Mouse (Mus musculus) layer of hippocampus, adult 9-10 months (tissue): ENCODE data around the gene Trip10.

Source experiments
- DNase-seq: peaks from one replicate; pipeline ENCODE4 v3.0.0; 2022; ENCODE audit warnings: low spot score

Trip10 gene

GRCm38 (mm10) chr17:57249186-57250181, at the start of gene Trip10:
Gene Trip10 (plus strand): TSS chr17:57249455.
- DNase-seq: peak; percentile 59

DNA sequence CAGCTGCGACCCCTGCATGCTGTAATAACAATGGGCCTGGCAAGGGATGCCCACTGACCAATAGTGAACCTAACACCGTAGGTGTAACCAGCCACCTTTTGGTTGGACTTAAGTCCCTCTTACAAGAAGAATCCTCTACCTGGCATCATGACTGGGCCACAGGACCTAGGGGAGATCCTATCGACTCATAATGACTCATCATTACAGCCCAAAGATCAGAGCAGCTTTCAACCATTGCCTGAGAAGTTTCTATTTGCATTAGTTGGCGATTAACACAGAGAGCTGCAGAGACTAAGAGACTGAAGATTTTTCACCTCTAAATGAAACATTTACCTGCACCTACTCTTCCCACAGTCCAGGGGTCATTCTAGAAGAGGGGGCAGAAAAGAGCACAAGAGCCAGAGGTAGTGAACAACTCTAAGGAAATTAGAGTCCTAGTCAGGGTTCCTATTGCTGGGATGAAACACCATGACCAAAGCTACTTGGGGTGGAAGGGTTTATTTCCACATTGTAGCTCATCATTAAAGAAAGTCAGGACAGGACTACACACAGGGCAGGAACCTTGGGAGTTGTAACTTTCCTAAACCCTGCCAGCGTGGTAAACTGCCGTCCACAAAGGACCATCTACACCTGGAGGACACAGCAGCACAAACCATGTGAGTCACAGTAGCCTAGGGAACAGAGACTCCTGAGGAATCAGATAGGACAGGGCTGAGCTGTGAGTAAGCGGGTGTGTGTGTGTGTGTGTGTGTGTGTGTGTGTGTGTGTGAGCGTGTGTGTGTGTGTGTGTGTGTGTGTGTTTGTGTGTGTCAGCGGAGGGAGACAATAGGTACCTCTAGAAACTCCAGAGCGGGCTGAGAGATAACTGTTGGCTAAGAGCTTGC, 47.2 kb upstream of the Trip10 start:
- DNase-seq: no peak

DNA sequence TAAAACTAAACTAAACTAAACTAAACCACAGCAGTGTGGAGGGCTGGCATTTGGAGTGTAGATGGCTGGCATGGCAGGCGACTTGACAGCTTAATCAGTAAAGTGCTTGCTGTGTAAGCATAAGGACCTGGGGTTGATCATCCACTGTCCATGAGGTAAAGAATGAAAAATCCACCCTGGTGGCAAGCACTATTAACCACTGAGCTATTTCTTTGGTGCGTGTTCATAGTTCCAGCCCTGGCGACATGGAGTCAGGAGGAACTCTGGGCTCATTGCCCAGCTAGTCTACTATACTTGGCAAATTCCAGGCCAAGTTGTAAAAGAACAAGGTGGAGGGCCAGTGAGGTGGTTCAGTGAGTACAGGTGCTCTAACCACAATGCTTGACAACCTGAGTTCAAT, 41.3 kb upstream of the Trip10 start:
- no peak for DNase-seq

- no peak for DNase-seq
Observed at GRCm38 (mm10) chr17:57209330-57209729, 39.9 kb upstream of the Trip10 start.

GRCm38 (mm10) chr17:57211501-57211900, 37.8 kb upstream of the Trip10 start:
- DNase-seq: no peak

DNA sequence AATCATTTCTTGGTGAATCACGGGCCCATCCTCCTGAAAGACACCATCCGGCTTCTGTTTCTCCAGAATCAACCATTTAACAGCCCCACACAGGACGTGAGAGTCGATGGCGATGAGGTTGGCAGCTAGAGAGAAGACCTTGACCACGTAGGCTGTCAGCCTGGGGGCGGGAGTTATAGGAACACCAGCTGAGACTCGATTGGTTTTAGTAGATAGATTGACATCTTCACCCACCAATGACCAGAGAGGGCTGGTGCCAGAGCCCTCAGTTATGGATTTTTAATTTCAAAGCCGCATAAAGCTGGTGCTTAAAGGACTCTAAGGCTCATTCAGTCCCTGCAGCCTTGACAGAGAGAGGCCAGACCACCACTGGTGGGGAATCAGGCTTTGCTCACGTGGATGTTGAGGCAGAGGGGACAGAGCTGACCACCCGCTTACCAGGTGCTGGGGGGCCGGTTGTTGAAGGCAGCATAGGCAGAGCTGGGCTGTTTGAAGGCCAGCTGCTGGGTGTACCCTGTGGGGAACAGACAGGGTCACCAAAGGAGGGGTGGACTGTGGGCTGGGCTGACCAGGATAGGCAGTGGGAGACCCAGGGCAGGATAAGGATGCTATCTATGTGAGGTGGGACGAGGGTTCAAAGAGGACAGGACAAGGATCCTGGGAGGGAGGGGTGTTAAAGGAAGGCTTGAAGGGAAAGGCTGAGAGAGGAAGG, 34.4 kb upstream of the Trip10 start:
- no peak for DNase-seq

DNA sequence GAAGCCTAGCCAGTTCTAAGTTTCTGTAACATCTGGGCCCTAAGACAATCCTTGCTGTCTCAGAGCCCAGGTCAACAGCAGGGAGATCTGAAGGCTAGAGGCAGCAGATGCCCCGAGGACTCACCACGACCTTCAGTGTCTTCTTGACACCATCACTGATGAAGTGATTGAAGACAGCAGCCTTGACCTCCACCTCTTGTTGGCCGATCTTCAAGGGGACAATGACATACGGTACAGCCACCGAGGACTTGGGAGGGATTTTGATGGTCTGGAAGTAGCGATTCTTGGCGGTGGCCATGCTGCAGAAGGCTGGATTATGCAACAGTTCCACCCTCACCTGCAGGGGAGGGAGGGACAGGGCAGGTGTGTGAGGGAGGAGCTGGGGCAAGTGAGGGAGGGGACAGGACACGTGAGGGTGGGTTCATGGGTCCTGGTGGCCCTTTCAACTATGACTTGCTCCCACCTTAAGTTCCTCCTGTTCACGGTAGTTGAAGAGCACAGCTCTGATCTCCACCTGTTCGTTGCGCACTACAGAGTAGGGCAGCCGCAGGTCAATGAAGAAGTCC, 30.8 kb upstream of the Trip10 start:
- DNase-seq: no peak

DNA sequence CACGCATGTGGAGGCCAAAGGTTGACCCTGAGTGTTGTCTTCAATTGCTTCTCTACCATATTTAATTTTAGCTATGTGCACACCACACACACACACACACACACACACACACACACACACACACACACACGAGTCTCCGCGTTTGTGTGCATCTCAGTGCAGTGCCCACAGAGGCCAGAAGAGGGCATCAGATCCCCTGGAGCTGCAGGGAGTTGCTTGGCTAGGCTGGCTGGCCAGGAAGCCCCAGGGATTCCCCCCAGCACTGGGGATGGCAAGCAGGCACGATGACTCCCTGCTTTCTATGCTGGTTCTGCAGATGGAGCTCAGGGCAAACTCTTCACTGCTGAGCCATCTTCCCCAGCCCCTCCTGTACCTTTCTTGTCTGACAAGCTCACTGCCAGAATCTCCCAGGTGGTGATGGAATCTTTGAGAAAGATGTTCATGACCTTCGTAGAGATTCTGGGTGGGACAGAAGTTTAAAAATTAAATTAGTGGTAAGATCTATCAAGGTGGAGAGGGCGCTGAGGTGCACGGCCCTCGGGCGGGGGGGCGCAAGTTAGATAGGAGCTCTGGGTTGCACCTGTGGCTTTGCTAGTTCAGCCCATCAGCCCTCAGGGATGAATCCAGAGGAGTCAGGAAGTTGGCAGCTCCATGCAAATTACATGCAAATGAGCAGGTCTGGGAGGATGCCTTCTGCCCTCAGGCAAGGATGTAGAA, 29.9 kb upstream of the Trip10 start:
- peak; percentile 21 for DNase-seq

DNA sequence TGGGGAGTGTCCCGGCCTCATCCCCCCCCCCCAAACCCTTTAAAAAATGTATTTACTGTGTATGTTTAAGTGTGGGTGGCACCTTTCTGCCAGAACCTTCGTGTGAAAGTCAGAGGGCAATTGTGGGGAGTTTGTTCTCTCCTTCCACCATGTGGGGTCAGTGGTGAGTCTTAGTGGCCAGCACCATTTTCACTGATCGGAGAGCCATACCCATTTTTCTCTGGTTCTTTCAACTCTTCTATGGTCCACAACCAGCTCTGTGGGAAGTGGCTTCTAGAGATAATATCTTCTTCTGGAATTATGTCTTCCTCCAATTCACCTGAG, 29.4 kb upstream of the Trip10 start:
- no peak for DNase-seq

DNA sequence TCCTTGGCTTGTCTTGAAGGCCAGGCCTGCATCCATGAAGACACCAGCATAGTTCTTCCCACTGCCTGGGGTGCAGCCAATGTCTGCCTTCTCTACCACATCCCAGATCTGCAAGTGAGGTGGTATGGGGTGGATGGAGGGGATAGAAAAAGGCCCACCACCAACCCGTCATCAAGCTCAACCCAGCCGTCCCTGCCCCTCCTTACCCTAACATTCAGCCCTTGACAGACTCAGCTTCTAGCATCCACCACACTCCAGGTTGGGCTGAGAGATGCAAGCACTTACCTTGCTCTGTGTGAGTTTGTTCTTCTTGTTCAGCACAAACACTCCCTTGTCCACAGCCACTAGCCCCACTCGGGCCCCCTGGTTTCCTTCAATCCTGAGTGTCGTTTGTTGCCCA, 27.3 kb upstream of the Trip10 start:
- DNase-seq: no peak

- no peak for DNase-seq
Observed at GRCm38 (mm10) chr17:57223313-57223712, 25.9 kb upstream of the Trip10 start.

- no peak for DNase-seq
Observed at GRCm38 (mm10) chr17:57227468-57227867, 21.8 kb upstream of the Trip10 start.

DNA sequence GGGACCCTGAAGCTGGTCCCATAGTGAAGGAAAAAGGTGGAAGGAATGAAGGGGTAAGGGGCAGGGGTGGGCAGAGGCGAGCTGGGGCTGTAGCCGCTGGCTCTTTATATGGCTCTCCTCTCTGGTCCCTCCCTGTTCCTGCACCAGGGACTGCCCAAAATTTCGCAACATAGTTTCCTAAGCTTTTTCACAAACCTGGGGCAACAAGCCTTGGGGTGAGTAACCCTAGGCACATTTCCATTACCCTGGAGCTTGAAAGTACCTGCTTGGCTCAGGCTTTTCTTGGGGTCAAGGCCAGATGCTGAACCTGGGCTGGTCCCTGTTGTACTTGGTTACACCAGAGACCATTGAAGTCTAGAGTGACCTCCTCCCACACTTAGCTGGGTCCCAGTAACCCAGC, 21.2 kb upstream of the Trip10 start, which contains the start of gene C3:
Gene C3 (minus strand): TSS at position 123 of the 400 bp plus-strand sequence.
- no peak for DNase-seq

- no peak for DNase-seq
Observed at GRCm38 (mm10) chr17:57228873-57229272, 20.4 kb upstream of the Trip10 start.

GRCm38 (mm10) chr17:57229851-57230727, 19.2 kb upstream of the Trip10 start:
- no peak for DNase-seq

DNA sequence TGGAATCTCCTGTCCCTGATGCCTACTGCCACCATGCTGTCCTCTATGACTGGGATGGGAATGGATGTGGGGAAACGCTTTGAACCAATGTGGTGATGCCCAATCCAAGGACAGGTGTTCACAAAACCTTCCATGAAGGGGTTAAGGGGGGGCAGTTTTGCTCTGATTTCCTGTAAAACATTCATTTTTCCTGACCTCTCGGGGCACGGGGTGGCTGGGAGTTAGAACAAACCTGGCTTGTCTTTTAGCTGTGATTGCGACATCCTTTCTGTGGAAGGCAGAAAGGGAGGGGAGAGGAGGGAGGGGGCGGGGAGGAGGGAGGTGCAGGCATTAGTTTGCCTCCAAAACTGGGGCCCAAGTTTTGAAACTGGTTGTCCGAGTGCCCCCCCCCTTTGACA, 18.5 kb upstream of the Trip10 start:
- no peak for DNase-seq

DNA sequence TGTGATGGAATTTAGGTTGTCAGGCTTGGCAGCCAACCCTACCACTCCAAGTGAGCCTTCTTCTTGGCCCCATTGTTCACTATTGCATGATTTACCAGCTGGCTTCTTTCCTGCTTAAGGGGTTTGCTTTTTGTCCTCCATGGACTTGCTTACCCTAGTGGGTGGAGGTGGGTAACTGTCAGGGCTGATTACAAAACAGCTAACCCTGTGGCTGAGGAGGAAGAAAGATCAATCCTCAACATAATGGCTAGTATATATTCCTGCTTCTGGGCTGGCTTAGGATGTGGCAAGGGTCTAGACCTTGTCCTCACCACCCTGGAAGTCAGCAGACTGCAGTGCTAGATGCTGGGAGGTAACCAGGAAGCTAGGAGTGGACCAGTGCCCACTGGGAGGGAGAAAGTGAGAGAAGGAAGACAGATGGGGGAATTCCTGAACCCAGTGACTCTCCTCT, 17.9 kb upstream of the Trip10 start:
- no peak for DNase-seq

DNA sequence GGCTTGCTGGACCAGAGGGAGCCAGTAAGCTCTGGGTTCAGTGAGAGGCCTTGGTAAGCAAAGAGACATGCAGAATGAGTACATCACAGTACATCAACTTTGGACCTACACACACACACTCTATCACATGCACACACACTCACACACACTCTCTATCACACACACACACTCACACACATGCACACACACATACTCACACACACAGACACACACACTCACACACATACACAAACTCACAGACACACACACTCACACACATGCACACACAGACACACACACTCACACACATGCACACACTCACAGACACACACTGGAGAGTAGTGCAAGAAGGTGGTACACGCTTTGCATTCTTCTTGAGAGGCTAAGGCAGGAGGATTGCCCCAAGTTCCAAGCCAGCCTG, 17.1 kb upstream of the Trip10 start:
- no peak for DNase-seq

- DNase-seq: no peak
Observed at GRCm38 (mm10) chr17:57233038-57233437, 16.2 kb upstream of the Trip10 start.
